Mouse (Mus musculus) cortical plate, adult 2 months (tissue): ENCODE data around the gene Prrc2b.

Experiments
- CTCF ChIP-seq: fragments of 200-500 bp; IDR thresholded peaks from 2 replicates; pipeline ENCODE4 v1.5.1; 2011; ENCODE audit warnings: mild to moderate bottlenecking, control low read depth, low read length; ENCODE audit not compliant: insufficient read depth; ENCODE audit errors: extremely low read depth
- POLR2A ChIP-seq: fragments of 200-500 bp; IDR thresholded peaks from 2 replicates; pipeline ENCODE4 v1.6.1; 2011; ENCODE audit warnings: mild to moderate bottlenecking, low read length, control low read depth; ENCODE audit not compliant: insufficient read depth; ENCODE audit errors: extremely low read depth

DNA sequence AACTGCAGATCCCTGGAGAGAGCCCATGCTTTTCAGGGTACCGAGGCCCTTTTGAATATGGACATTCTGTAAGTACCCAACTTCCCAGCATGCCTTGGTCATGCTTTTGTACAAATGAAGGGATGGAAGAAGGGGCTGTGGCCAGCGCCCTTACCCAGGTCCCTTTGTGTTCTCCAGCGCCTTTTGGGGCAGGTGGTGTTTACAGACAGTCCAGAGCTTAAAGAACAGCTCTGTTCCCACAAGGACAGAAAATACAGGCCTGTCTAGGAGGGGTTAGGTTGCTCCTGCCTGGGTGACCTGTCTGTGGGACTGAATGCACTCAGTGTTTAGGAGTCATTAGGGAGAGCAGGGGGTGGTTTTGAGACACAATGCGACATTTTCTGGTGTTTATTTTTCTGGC lies 6.4 kb downstream of the Prrc2b start:
- TF ChIP-seq CTCF (no peak), POLR2A (no peak)
